27 mouse cellular contexts compared by ENCODE assay signal in genomic region chr8:68986425-68986824, GRCm38 (mm10).
"Had no signal": no experiment of that assay in that cellular context is flagged by ENCODE, and none has a peak within 500 bp of the region (broad histone marks: within the 10 kb centered on the region; RNA-seq: fewer than 3 reads in every experiment).

No protein-coding gene starts in this region.

- H3K4me2 ChIP-seq: heart, embryonic 11.5 days; heart, embryonic 13.5 days; heart, embryonic 15.5 days; hindbrain, embryonic 12.5 days; hindbrain, embryonic 14.5 days; intestine, embryonic 15.5 days; limb, embryonic 12.5 days; liver, embryonic 11.5 days; liver, embryonic 13.5 days; liver, embryonic 15.5 days had no signal

- H3K4me3 ChIP-seq: heart, embryonic 13.5 days; heart, embryonic 15.5 days; hindbrain, embryonic 10.5 days; hindbrain, embryonic 12.5 days; intestine, embryonic 15.5 days; layer of hippocampus, adult 2 months; left cerebral cortex, adult 2 months; limb, embryonic 10.5 days; limb, embryonic 12.5 days; liver, embryonic 13.5 days; liver, embryonic 15.5 days had no signal

- H3K27ac ChIP-seq: heart, embryonic 13.5 days; heart, embryonic 15.5 days; hindbrain, embryonic 10.5 days; hindbrain, embryonic 12.5 days; hindbrain, embryonic 14.5 days; intestine, embryonic 15.5 days; layer of hippocampus, adult 2 months; left cerebral cortex, adult 2 months; limb, embryonic 10.5 days; limb, embryonic 12.5 days; liver, embryonic 13.5 days; liver, embryonic 15.5 days had no signal

- H3K4me1 ChIP-seq: hindbrain, embryonic 12.5 days; intestine, embryonic 15.5 days; limb, embryonic 10.5 days; limb, embryonic 12.5 days; liver, embryonic 13.5 days had no signal

- H3K9ac ChIP-seq: forebrain, postnatal 0 days; heart, embryonic 13.5 days; heart, embryonic 15.5 days; hindbrain, embryonic 12.5 days; hindbrain, embryonic 14.5 days; intestine, embryonic 15.5 days; limb, embryonic 12.5 days; liver, embryonic 13.5 days; liver, embryonic 15.5 days had no signal

- ATAC-seq: forebrain, postnatal 0 days; hindbrain, embryonic 16.5 days; inflammation-experienced regulatory T-cells, adult 6 months; intestine, embryonic 15.5 days; intestine, postnatal 0 days had no signal

- H3K9me3 ChIP-seq: heart, embryonic 13.5 days; heart, embryonic 15.5 days; hindbrain, embryonic 10.5 days; hindbrain, embryonic 12.5 days; intestine, embryonic 15.5 days; limb, embryonic 10.5 days; limb, embryonic 12.5 days; liver, embryonic 13.5 days; liver, embryonic 15.5 days had no signal

- H3K27me3 ChIP-seq: heart, embryonic 13.5 days; heart, embryonic 15.5 days; hindbrain, embryonic 12.5 days; intestine, embryonic 15.5 days; limb, embryonic 12.5 days; liver, embryonic 13.5 days; liver, embryonic 15.5 days had no signal

- H3K36me3 ChIP-seq: heart, embryonic 13.5 days; heart, embryonic 15.5 days; hindbrain, embryonic 10.5 days; hindbrain, embryonic 12.5 days; intestine, embryonic 15.5 days; limb, embryonic 10.5 days; limb, embryonic 12.5 days; liver, embryonic 13.5 days; liver, embryonic 15.5 days had no signal

- DNase-seq: forebrain, postnatal 0 days; gastrocnemius, postnatal 10 days; gastrocnemius, postnatal 25 days; heart, postnatal 4 days; kidney, adult 18-20 months; kidney, adult 8-10 months; kidney, postnatal 10 days; kidney, postnatal 25 days; kidney, postnatal 4 days; liver; liver, embryonic 13.5 days had no signal
